Mouse (Mus musculus) thymus, postnatal 25 days (tissue): ENCODE measurements around the gene Ppargc1a.

Experiments
- DNase-seq: peaks from one replicate; pipeline ENCODE4 v3.0.0; 2022

The Ppargc1a gene

DNA sequence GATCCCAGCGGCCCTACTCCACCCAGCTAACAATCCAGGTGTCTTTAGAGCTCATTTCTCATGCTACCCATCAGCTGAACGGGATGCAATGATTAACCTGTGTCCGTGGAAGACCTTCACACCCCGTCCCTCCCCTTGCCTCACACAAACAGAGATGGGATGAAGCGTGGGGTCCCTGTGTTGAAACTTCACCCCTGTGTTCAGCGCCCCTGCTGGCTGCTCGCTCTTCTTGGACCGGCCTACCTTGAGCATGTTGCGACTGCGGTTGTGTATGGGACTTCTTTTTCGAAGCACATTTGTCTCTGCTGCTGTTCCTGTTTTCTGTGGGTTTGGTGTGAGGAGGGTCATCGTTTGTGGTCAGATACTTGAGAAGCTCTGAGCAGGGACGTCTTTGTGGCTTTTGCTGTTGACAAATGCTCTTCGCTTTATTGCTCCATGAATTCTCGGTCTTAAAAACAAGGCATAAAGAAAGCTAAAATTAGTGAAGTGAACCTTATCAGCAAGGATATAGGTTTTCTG is 73.1 kb downstream of the Ppargc1a start:
- DNase-seq = no peak

DNA sequence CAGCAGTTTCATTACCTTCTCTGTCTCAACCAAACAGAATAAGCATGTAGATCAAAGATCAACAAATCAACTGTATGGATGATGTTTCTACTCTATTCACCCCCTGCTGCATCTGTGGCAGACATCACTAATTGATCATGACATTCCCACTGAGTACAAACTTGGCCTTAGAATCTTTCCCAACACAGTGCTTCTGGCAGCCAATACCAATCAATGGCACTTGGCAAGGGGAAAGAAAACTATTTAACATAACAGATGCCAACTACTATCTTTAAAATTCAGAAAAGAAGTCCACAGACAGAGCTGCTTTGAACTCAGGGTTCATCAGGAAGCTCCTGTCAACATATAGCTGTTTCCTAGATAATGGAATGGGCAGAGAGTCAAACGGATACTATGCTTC is 83.8 kb downstream of the Ppargc1a start:
- DNase-seq = no peak

DNA sequence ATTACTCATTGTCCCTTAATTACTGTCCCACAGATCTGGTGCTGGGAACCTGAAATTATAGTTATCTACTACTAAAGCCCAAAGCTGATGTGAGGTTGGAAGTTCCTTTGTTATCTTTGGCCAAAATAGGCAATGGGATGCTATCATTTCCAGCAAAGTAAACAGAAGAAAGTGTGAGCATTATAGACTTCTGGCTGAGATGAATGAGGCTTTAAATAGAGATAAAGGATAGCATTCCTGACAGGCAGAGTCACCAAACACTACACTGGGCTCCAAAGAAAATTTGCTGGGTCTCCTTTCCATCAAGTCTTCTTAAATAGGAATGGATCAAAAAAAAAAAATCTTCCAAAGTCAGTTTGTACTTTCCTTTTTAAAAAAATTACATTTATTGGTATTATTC is 87.7 kb downstream of the Ppargc1a start:
- no peak for DNase-seq

DNA sequence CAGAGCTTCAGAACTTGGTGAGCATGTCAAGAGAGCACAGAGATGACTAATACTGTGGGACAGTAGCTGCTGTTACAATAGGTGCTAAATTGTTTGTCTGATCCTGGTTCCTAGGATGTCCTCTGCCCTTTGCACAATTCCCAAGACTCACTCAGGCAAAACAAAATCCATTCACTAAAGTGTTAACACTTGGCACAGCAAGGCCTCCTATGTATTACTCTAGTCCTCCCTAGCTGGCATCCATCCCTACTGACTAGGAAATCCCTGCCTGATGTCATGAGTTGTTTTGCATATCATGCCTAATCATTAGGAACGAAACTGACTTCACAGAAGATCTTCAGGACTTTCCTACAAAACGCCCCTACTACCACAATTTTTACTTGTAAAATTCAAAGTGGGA is 88.1 kb downstream of the Ppargc1a start:
- no peak for DNase-seq

DNA sequence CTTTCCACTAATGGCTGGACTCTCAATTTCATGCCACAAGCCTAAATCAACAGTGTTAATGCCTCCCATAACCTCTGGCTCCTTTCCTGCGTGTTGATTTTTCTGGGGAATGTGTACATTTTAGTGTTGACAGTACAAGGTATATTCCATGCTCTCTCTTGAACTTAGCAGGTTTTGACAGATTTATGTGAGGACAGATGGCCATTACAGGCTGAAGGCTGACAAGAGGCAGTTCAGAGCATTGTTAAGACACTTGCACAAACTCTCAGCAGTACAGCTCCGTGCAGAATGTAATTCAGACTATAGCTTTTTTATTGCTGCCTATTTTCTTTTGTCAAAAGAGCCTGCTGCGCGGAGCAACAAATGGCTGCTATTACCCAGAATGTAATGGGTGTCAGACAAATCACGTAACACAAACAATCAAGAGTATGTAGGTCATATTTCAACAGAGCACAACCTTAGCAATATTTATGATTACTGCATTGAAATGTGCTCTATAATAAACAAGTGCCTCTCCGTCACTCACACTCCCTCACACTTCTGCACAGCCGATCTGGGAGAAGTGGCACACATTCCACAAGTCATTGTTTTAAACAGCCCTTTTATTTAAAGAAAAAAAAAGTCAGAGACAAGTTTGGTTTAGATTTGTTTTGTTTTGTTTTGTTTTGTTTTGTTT is 89.1 kb downstream of the Ppargc1a start:
- no peak for DNase-seq

DNA sequence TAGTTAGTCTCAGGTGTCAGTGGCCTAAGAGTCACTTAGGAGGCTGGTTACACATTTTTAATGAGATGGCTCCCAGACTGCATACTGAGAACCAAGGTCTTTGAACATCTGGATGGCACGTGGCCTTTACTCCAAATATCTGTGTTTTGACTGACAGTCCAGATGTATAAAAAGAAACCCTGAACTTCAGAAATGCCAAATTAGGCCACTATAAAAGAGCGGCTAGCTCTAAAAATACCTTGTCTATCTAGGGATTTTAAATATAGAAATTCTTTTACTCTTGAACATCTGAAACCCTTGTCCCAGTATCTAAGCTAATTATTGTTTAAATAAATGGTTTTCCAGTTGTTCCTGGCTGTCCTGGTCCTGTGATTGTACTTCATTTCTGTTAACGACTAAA is 90.4 kb downstream of the Ppargc1a start:
- no peak for DNase-seq

DNA sequence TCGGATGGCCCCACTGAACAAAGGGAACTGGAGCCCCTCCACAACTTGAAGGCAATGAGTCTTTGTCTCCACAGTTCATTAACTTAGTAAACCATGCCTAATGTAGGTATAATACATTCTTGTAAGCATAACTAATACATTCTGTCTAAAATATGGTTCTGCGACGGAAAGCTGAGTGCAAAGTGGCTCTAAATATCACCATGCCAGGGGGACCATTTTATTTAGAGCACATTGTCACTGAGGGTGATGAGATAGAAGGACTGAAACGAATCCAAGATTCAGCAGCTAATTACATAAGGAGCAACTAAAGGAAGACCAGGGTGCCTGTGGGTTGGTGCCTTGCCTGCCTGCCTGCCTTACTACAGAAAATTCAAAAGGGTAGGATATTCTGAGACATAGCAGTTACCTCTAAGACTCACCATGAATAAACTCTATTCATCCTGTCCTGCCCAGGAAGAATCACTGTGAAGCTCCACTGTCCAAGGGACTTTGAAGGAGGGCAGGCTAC is 92.4 kb downstream of the Ppargc1a start:
- no peak for DNase-seq

DNA sequence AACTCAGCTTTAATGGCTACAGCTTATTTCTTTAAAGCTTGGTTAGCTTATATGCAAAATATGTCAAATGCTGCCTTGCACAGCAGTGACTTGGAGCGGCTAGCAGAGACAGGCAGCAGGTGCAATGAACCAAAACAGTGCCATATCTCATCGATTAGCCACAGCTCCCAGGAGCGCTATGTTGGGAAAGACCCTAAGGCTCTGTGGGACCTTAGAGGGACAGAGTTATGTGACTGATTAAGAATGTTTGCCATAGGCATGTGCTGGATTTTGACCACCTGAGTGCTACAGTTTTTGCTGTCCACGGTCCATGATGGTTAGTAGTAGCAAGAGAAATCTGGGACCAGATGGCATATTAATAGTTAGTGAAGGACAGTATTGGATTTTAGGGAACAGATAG is 95.9 kb downstream of the Ppargc1a start:
- DNase-seq = no peak

DNA sequence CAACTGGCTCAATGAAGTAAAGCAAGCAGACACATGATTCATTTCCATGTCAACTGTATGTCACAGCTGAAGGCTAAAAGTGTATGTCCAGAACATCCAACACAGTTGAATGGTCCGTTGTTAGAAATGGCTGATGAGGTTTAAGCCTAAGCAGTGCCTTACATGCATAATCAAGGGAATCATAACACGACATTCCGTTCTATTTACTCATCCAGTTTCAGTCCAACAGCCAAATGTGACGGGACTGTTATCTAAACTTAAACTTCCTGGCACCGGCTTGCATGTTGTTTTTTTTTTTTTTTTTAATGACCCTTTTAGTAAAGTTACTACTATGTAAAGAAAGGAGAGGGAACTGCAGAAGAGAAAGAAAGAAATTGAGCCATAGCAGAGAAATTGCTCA is 101.5 kb downstream of the Ppargc1a start:
- DNase-seq = no peak

DNA sequence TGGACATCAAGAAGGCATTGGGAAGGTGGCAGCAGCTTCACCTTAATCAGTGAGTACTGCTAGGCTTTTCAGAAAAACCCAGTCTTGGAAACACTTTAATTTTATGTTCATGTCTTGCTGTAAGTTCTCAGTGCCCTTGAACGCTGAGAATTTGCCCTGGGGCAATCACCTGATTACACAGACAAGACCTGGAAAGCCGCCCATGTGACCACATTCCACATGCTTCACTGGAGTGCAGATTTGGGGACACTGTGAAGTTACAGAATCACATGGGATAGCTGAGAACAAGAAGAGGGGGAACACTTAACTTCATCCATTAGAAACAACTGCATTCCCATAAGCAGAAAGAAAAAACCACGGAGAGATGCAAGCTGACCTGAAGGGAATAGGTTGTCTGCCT is 115.5 kb downstream of the Ppargc1a start:
- DNase-seq = no peak

DNA sequence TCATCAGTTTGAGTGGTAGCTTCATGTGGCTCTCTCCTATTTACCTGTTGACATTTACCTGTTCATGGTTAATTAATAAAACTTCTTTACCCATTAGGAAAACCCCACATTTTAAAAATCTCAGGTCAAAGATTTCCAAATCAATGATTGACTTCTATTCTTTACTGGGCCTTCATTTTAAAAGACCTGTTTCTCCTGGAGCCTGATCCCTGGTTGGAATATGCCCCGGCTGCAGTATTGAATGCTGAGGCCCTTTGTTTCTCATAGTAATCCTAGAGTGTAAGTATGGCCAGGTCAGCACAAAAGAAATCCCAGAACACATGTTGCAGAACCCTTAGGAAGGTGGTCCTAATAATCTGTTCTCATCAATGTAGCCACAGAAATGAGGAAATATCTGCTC is 119.9 kb downstream of the Ppargc1a start:
- DNase-seq = no peak

DNA sequence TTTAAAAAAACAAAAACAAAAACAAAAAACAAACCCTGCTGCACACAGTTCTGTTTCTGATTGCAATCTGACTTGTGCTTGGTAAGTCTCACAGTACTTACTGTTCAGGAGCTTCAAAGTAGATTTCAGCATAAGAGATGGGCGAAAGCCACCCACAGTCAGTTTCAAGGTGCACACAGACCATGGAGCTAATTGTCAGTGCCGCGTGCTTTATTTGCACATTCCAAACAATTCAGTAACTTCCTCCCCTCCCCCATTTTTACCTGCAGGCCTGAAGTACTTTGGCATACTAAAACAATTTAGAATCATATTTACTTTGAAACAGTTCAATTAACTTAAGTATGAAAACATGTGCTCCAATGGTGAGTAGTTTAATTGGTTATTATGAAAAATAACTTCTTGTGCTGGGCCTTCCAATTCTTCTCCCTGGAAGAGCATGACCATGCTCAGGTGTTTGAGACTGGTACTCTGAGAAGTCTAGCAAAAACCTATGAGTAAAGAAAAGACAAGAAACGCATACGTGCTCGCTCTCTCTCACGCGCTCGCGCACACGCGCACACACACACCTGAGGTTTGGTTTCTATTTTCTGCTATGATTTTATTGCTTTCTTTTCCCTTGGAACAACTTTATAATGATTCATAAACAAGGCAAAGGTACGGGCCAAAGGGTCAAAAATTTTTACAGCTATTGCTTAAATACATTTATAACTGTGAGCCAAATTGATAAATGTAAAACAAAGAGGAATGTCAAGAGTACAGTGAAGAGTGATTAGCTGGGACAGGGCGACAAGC is 121.0 kb downstream of the Ppargc1a start:
- no peak for DNase-seq

DNA sequence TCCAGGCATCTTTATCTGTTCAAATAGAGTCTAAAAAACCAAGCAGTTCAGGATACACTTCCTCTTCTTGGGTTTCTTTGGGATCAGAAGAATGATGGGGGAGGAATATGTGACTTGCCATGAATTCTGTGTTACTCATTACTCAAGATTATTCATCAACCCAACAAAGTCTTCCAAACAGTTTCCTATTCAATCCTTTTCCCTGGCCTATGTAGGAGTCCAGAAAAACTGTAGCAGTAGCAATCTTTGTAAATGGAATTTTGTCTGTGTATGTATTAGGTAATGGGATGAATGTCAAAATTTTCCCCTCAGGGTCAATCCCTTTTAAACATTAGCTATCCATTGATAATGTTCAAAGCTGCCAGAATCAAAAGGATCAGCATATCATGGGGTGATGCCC is 121.8 kb downstream of the Ppargc1a start:
- DNase-seq = no peak

DNA sequence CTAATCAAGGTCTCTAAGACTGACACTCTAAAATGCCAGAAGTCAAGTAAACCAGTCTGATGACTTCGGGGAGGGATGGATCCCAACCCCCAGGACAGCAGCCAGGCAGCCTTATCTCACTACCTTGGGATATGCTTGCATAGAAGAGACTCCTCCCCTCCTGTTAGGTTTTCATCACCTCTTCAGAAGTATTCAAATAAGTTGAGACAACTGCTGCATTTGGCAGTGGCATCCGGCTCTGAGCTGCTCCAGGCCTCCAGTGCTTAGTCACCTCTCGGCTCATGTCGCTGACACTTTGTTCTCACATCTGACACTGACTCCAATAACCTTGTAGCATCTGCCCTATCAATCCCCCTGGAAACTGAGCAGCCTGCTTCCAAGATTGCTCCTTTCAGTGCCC is 127.8 kb downstream of the Ppargc1a start:
- no peak for DNase-seq

DNA sequence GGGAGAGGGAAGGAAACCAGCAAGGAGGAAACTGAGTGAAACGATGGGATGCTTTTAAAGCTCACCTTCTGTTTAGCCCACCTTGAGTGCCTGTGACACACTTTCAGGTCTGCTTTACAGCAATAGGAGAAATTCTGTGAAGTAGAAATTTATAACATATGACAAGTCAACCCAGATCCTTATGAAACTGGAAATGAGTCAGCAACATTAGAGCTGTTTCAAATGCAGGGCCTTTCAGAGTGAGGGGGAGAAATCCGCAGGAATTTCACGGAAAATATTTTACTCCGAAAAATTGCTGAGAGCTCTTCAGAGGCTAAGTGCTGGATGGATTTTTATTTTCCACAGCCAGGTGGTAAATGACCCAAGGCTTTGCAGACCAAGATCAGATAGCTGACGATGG is 133.6 kb downstream of the Ppargc1a start:
- DNase-seq = no peak

DNA sequence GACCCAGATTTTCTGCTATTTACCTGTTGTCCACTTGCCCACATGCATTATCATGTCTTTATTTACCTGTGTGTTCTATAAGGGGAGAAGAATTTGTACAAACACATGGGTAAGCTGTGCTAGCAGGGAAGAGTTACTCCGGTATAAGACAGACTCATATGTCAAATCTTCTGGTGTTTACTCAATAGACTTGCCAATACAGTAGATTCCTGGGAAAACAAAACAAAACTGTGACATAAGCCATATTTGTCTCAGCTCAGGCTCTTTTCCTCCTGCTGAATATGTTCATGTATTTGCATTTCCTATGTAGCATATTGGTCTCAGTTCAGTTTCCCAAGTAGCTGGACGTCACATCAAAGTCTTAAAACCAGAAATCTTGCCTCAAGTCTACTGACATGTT is 135.0 kb downstream of the Ppargc1a start:
- DNase-seq = no peak

DNA sequence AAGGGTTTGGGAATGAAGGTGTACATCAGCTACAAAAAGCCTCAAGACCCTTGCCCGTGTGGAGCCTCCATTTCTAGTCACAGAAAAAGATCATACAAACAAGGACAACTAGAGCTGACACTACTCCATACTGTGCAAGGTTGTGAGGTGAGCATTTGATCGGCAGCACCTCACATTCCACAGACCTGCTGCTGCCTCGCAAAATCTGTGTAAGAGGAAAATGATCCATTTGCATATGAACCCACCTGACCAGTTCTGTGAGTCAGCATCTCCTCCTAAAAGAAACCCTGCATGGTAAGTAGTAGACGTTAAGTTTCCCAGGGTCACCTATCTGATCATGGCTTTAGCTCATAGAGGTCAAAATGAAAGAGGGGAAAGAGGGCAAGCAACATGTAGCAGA is 135.5 kb downstream of the Ppargc1a start:
- DNase-seq = no peak

DNA sequence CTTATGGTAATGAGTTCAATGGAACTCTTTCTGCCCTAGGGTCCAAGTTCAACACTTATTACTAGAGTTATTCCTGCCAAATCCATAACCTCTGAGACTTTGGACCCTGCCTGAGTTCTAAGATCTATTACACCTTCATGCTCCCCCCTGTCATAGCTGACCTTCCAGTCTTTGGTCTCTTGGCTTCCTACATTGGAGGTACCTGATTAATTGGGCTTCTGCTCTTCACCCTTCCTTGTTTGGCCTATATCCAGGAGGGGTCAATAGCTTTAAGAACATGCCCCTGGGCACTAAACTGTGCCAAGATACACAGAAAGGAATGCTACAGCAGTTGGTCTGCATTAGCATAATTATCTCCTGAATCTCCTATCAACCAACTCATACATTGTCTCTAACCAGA is 141.1 kb downstream of the Ppargc1a start:
- no peak for DNase-seq

DNA sequence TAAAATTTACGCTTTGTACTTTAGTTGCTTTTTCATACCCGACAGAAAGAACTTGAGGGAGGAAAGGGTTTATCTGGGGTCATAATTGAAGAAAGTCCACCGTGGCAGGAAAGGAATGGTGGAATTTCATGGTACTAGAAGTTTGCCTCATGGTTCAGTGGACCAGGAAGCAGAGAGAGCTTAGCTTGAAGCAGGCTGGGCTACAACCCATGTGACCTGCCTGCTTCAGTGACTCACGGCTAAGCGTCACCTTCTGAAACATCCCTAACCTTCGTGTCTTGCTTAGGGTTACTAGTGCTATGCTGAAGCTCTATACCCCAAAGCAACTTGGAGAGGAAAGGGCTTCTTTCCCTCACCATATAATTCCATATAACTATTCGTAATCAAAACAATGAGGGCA is 151.1 kb downstream of the Ppargc1a start:
- DNase-seq = no peak

DNA sequence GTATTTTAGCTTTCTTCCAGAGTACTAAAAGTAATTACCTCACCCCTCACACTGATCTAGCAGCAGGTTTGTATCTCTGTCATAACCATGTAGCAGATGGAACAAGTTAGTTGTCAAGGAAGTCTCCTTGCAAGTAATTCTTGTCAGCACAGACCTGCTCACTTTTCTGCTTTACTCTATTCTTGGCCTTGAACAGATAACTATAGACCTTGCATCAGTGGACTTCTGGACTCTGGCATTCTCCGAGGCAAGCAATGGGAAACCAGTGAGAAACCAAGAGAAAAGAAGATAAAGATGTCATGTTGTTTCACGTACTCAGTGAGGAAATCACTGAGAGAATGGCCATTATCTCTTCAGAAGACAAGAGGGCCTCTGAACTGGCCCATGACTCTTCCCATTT is 152.1 kb downstream of the Ppargc1a start:
- DNase-seq = no peak

DNA sequence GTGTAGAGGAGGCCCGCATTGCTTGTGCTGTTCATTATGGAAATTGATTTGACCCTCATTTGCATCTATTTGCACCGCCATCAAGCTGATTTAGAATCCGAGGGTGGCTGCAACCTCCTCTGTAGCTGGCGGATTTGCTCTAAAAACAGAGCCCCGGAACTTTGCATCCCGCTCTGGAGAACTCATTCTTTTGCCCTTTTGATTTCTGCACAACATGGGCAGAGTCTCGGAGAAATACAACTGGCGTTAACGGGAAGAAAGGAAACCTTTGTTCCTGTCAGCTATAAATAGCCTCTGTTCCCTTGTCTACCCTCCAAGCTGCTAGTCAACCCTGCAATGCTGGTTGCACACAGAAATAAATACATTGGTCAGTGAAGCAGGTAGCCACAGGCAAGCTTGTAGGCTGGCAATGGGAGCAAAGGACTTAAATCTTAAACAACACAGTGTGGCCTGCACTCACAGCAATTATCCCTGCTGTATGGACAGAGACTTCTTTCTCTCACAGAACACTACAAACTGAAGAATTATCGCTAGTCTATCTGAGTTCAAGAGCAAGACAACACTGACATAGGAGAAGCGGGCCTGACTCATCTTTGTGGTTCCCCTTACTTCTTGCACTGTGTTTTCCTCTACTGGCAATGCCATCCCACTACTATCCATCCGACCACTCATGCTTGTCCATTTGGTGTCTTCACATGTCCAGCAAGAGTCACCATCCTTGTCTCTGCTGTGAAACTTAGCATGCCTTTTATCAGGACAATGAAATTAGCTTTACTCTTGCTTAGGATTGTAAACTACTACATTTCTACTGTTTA is 155.0 kb downstream of the Ppargc1a start:
- no peak for DNase-seq

DNA sequence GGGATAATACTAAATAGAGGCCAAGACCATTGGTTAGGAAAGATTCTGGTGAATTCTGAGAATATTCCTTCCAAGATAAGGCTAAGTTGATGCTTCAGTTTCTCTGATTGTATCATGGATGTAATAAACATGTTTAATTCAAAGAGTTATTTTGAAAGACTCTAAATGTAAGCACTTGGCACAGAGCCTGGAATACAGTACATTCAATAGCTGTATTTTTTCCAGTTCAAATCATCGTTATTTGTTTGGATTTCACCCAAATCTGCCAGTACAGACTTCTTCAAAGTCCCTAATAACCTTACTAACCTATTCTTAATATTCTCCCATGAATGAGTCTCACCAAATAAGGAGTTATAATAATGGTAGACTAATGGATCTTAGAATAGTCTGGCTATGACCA is 157.5 kb downstream of the Ppargc1a start:
- no peak for DNase-seq

DNA sequence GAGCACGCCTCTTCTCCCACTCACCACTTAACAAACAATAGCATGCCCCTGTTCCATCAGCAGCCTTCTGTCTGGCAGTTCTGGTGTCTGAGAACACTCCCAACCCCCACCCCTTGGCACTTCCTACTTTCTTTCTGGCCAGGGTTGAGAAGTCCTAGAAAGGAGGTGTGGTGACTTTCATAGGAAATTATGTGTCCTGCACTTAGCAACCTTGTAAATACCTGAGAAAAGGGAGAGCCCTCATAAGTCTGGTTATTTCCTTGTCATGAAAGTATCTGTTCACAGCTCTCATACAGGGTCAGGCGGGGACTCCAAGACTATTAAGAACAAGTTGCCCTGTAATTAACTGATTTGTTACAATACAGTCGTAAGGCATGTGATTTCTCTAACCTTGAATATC is 161.1 kb downstream of the Ppargc1a start:
- no peak for DNase-seq
